10 mouse cellular contexts compared by ENCODE assay signal in genomic region chr5:31576539-31576975, GRCm38 (mm10). TPM values are rescaled to one million over a fixed set of nuclear protein-coding genes. Genes with fewer than 3 reads are reported as not detected.
DNase-seq lines count a peak whose midpoint lies in the region; ATAC-seq lines count a peak whose summit lies in the region.
"Had no signal": no experiment of that assay in that cellular context is flagged by ENCODE, and none has a peak within 500 bp of the region (broad histone marks: within the 10 kb centered on the region; RNA-seq: fewer than 3 reads in every experiment).

No protein-coding gene starts in this region.

- 82% methylated on average over 7 of the region's 7 CpGs for WGBS in forebrain, embryonic 13.5 days

- no peak overlapping the region for H3K4me3 ChIP-seq in forebrain, embryonic 13.5 days
- H3K4me3 ChIP-seq: embryonic facial prominence, embryonic 10.5 days; neural tube, embryonic 12.5 days had no signal

- no peaks in the 10 kb centered on the region for H3K36me3 ChIP-seq in forebrain, embryonic 13.5 days (ENCODE audit: poor library complexity, severe bottlenecking)
- H3K36me3 ChIP-seq: embryonic facial prominence, embryonic 10.5 days; neural tube, embryonic 12.5 days had no signal

- no peaks in the 10 kb centered on the region for H3K27me3 ChIP-seq in forebrain, embryonic 13.5 days
- H3K27me3 ChIP-seq: neural tube, embryonic 12.5 days had no signal

- no peak for DNase-seq in frontal cortex, postnatal 10 days (ENCODE audit: low spot score in 2 of 2)
- peak; percentile 75 to 76 for DNase-seq in right cerebral cortex, adult 2 months (ENCODE audit: low spot score in 2 of 2)
- DNase-seq in right cerebral cortex, postnatal 4 days: no peak
- DNase-seq in kidney, postnatal 10 days: peak; percentile 54
- peak; percentile 85 for DNase-seq in telencephalon, adult 2 months (ENCODE audit: low read depth, low spot score)
- DNase-seq in adipocyte (ENCODE audit: low spot score): no peak

- H3K27ac ChIP-seq in forebrain, embryonic 13.5 days: no peak overlapping the region
- H3K27ac ChIP-seq: embryonic facial prominence, embryonic 10.5 days; neural tube, embryonic 12.5 days had no signal

- peak; percentile 98 for ATAC-seq in frontal cortex, adult (ENCODE audit: low TSS enrichment)
- ATAC-seq in forebrain, embryonic 13.5 days: no peak

- H3K4me1 ChIP-seq in forebrain, embryonic 13.5 days: no peaks in the 10 kb centered on the region

- no peaks in the 10 kb centered on the region for H3K9me3 ChIP-seq in forebrain, embryonic 13.5 days (replicated peaks)
- H3K9me3 ChIP-seq: embryonic facial prominence, embryonic 10.5 days; neural tube, embryonic 12.5 days had no signal

- no peak overlapping the region for H3K9ac ChIP-seq in forebrain, embryonic 13.5 days
- H3K9ac ChIP-seq: neural tube, embryonic 12.5 days had no signal

- H3K4me2 ChIP-seq in forebrain, embryonic 13.5 days: no peak overlapping the region
- H3K4me2 ChIP-seq: neural tube, embryonic 12.5 days had no signal

RNA-seq across cellular contexts. Expression of gene Mrpl33, which starts 20.2 kb away (rescaled TPM):
- polyA plus RNA-seq in forebrain, embryonic 13.5 days (2015; fragmentation: Nextera tagmentation; extraction: Ambion mirVana): 239 and 254 TPM in 2 replicates

RNA-seq across cellular contexts. Expression of gene Supt7l, which starts 49.0 kb away (rescaled TPM):
- 28.2 and 32.4 TPM in 2 replicates for polyA plus RNA-seq in forebrain, embryonic 13.5 days (2015; fragmentation: Nextera tagmentation; extraction: Ambion mirVana)

RNA-seq across cellular contexts. Expression of gene Slc4a1ap, which starts 49.8 kb away (rescaled TPM):
- polyA plus RNA-seq in forebrain, embryonic 13.5 days (2015; fragmentation: Nextera tagmentation; extraction: Ambion mirVana): 33.8 and 34.4 TPM in 2 replicates

Comparison
In these comparisons a context has a peak if more than half of its experiments do, and no peak if none do; other contexts are left out.
1. DNase-seq: peak in right cerebral cortex, adult 2 months (2 of 2), kidney, postnatal 10 days (single experiment) and telencephalon, adult 2 months (single experiment); none in frontal cortex, postnatal 10 days (0 of 2), right cerebral cortex, postnatal 4 days (single experiment) and adipocyte (single experiment).